Mouse (Mus musculus): ENCODE data around the gene Clasp2. TPM values are rescaled to one million over a fixed set of nuclear protein-coding genes. Genes with fewer than 3 reads are reported as not detected.
"Not testable (repeated sequence)": the region's sequence is repeated elsewhere in the genome, so short reads cannot be mapped to it uniquely, and the experiment has no call there.

The Clasp2 gene
- polyA plus RNA-seq, 1 experiment, result 43.7 TPM

DNA sequence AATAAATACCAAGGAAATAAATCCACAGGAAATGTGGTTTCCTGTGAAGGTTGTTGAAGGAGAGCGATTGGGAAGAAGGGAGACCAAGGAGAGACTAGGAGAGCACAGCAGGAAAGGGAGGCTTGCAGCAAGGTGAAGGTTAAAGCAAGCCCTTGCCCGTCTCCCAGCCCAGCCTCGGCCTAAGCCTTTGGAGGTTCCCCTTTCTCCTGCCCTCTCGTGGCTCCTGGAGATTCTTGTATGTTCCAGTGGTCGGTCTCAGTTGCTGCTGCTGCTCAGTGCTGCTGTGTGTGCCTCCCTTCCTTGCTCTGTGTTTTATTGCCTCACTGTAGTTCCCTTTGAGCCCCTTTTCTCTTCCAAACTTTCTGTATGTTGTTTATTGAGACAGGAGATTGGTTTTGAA lies 42.4 kb downstream of the Clasp2 start:
- H3K27ac ChIP-seq (ENCODE audit: insufficient read depth, low read length), result no peak overlapping the region

DNA sequence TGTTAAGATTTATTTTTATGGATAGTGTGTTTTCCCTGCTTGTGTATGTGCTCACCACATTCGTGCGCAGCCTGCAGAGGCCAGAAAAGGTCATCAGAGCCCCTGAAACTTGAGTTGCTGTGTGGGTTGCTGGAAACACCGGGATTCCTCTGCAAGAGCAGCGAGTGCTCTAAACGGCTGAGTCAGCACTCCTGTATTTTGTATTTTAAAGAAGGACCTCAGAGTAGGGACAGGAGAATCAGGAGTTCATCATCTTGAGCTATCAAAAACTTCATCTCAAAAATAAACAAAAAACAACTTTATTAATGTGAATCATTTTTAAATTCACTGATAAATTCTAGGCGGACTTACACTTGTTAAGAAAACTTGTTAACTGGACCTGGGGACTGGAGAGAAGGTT lies 48.0 kb downstream of the Clasp2 start:
- not testable (repeated sequence) for H3K27ac ChIP-seq (ENCODE audit: insufficient read depth, low read length); H3K4me3 ChIP-seq (ENCODE audit: insufficient read depth, low read length); H3K4me1 ChIP-seq (ENCODE audit: control insufficient read depth, insufficient read depth, low read length)

More for the DNA sequence above, 42.4 kb downstream of the Clasp2 start:
- TF ChIP-seq POLR2A (IDR thresholded peaks at IDR 0.05; ENCODE audit: low read depth, low read length), result no peak
- no peak for TF ChIP-seq CTCF (IDR thresholded peaks at IDR 0.05; ENCODE audit: borderline replicate concordance, insufficient read depth, low read length)
- Histone ChIP-seq H3K4me1 (ENCODE audit: control insufficient read depth, insufficient read depth, low read length) (no peaks in the 10 kb centered on the region), H3K4me3 (ENCODE audit: insufficient read depth, low read length) (no peak overlapping the region)

GRCm38 (mm10) chr9:113792651-113793512 lies 51.6 kb downstream of the Clasp2 start:
- H3K4me3 ChIP-seq (ENCODE audit: insufficient read depth, low read length), result no peak overlapping the region
- no peak overlapping the region for H3K27ac ChIP-seq (ENCODE audit: insufficient read depth, low read length)
- TF ChIP-seq CTCF (IDR thresholded peaks at IDR 0.05; ENCODE audit: borderline replicate concordance, insufficient read depth, low read length) (no peak), POLR2A (IDR thresholded peaks at IDR 0.05; ENCODE audit: low read depth, low read length) (0 out of 2 replicates have a peak, but pooled peaks have one; percentile 20)
- H3K4me1 ChIP-seq (ENCODE audit: control insufficient read depth, insufficient read depth, low read length), result peaks cover 9% of the 10 kb centered on the region

GRCm38 (mm10) chr9:113793513-113793905 lies 52.2 kb downstream of the Clasp2 start:
- peaks cover 9% of the 10 kb centered on the region for H3K4me1 ChIP-seq (ENCODE audit: control insufficient read depth, insufficient read depth, low read length)
- H3K27ac ChIP-seq (ENCODE audit: insufficient read depth, low read length), result no peak overlapping the region
- peak overlapping the region; percentile 8; the same call in 1 of the 2 replicates for H3K4me3 ChIP-seq (ENCODE audit: insufficient read depth, low read length)
- TF ChIP-seq CTCF (IDR thresholded peaks at IDR 0.05; ENCODE audit: borderline replicate concordance, insufficient read depth, low read length) (no peak), POLR2A (IDR thresholded peaks at IDR 0.05; ENCODE audit: low read depth, low read length) (no peak)

GRCm38 (mm10) chr9:113793966-113794365 lies 52.7 kb downstream of the Clasp2 start:
- Histone ChIP-seq H3K4me3 (ENCODE audit: insufficient read depth, low read length) (no peak overlapping the region), H3K4me1 (ENCODE audit: control insufficient read depth, insufficient read depth, low read length) (peaks cover 9% of the 10 kb centered on the region), H3K27ac (ENCODE audit: insufficient read depth, low read length) (no peak overlapping the region)
- TF ChIP-seq POLR2A (IDR thresholded peaks at IDR 0.05; ENCODE audit: low read depth, low read length), result no peak

DNA sequence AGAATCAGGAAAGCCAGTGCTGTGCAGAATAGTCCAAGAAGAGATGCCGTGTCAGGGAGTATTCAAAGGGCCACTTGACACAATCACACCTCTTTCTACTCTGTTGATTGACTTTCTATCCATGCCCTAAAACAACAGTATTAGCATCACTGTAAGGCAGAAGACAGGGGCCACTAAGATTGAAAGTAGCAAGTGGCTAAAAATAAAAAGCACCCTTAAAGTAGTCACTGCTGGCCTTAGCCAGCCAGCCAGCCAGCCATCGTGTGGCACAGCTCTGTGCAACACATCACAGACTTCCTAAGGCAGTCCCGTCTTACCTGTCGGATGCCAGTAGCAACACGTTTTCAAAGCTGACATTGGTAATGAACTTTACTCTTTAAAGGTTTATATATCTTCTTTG lies 55.9 kb downstream of the Clasp2 start:
- Histone ChIP-seq H3K27ac (ENCODE audit: insufficient read depth, low read length) (no peak overlapping the region), H3K4me3 (ENCODE audit: insufficient read depth, low read length) (no peak overlapping the region), H3K4me1 (ENCODE audit: control insufficient read depth, insufficient read depth, low read length) (peaks cover 5% of the 10 kb centered on the region; the same call in 1 of the 2 replicates)
- TF ChIP-seq POLR2A (IDR thresholded peaks at IDR 0.05; ENCODE audit: low read depth, low read length) (no peak), CTCF (IDR thresholded peaks at IDR 0.05; ENCODE audit: borderline replicate concordance, insufficient read depth, low read length) (no peak)

- TF ChIP-seq POLR2A (IDR thresholded peaks at IDR 0.05; ENCODE audit: low read depth, low read length) (no peak), CTCF (IDR thresholded peaks at IDR 0.05; ENCODE audit: borderline replicate concordance, insufficient read depth, low read length) (no peak)
- peaks cover 3% of the 10 kb centered on the region for H3K4me1 ChIP-seq (ENCODE audit: control insufficient read depth, insufficient read depth, low read length)
- H3K27ac ChIP-seq (ENCODE audit: insufficient read depth, low read length), result no peak overlapping the region
- no peak overlapping the region for H3K4me3 ChIP-seq (ENCODE audit: insufficient read depth, low read length)
Measured at GRCm38 (mm10) chr9:113800671-113801070, 59.4 kb downstream of the Clasp2 start.

- peaks cover 3% of the 10 kb centered on the region for H3K4me1 ChIP-seq (ENCODE audit: control insufficient read depth, insufficient read depth, low read length)
- no peak for TF ChIP-seq CTCF (IDR thresholded peaks at IDR 0.05; ENCODE audit: borderline replicate concordance, insufficient read depth, low read length)
- no peak for TF ChIP-seq POLR2A (IDR thresholded peaks at IDR 0.05; ENCODE audit: low read depth, low read length)
- no peak overlapping the region for H3K4me3 ChIP-seq (ENCODE audit: insufficient read depth, low read length)
- H3K27ac ChIP-seq (ENCODE audit: insufficient read depth, low read length), result no peak overlapping the region
Measured at GRCm38 (mm10) chr9:113802734-113803133, 61.5 kb downstream of the Clasp2 start.

GRCm38 (mm10) chr9:113803751-113804150 lies 62.5 kb downstream of the Clasp2 start:
- H3K4me1 ChIP-seq (ENCODE audit: control insufficient read depth, insufficient read depth, low read length), result peaks cover 3% of the 10 kb centered on the region

DNA sequence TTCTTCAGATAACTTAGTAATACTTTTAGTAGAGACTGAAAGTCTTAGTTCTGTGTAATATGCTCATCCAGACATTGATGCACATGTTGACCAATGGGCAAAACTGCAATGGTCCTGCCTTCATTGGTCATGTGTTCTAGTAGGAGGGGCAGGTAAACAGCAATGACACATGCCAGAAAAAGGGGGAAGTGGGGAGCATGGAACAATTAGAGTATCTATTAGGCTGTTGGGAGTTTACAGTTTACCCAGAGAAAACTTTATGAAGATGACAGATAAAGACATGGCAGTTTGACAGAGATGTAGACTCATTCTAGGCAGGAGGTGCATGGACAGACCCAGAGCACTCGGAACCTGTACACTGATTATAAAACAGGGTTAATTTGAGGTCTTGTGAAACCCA lies 64.1 kb downstream of the Clasp2 start:
- peaks cover 3% of the 10 kb centered on the region for H3K4me1 ChIP-seq (ENCODE audit: control insufficient read depth, insufficient read depth, low read length)
- no peak overlapping the region for H3K27ac ChIP-seq (ENCODE audit: insufficient read depth, low read length)
- H3K4me3 ChIP-seq (ENCODE audit: insufficient read depth, low read length), result no peak overlapping the region
- no peak for TF ChIP-seq CTCF (IDR thresholded peaks at IDR 0.05; ENCODE audit: borderline replicate concordance, insufficient read depth, low read length)
- no peak for TF ChIP-seq POLR2A (IDR thresholded peaks at IDR 0.05; ENCODE audit: low read depth, low read length)

More at GRCm38 (mm10) chr9:113803751-113804150, 62.5 kb downstream of the Clasp2 start:
- H3K4me3 ChIP-seq (ENCODE audit: insufficient read depth, low read length), result no peak overlapping the region
- TF ChIP-seq CTCF (IDR thresholded peaks at IDR 0.05; ENCODE audit: borderline replicate concordance, insufficient read depth, low read length) (no peak), POLR2A (IDR thresholded peaks at IDR 0.05; ENCODE audit: low read depth, low read length) (no peak)
- peak overlapping the region; percentile 62 for H3K27ac ChIP-seq (ENCODE audit: insufficient read depth, low read length)

Data from embryonic fibroblast, embryonic 13.5 days (primary cell).